Mouse (Mus musculus): ENCODE measurements around the gene B3galnt1. TPM values are rescaled to one million over a fixed set of nuclear protein-coding genes. Genes with fewer than 3 reads are reported as not detected.
A peak's percentile ranks its signal among the peaks of the same experiment; 100 is the strongest.
"Not testable (repeated sequence)": the region's sequence is repeated elsewhere in the genome, so short reads cannot be mapped to it uniquely, and the experiment has no call there.

Gene B3galnt1
- total RNA-seq, 2 experiments from 2014 or later = 10.8 to 12.7 TPM

DNA sequence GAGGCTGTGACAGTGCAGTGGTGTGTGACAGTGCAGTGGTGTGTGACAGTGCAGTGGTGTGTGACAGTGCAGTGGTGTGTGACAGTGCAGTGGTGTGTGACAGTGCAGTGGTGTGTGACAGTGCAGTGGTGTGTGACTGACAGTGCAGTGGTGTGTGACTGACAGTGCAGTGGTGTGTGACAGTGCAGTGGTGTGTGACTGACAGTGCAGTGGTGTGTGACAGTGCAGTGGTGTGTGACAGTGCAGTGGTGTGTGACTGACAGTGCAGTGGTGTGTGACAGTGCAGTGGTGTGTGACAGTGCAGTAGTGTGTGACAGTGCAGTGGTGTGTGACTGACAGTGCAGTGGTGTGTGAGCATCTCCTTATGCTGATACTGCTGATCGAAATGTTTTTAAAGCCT, 33.2 kb downstream of the B3galnt1 start:
- not testable (repeated sequence) for DNase-seq

- DNase-seq = no peak
Measured at GRCm38 (mm10) chr3:69563406-69563805, 35.4 kb downstream of the B3galnt1 start.

GRCm38 (mm10) chr3:69561686-69562085, 37.1 kb downstream of the B3galnt1 start:
- peak; percentile 28 to 47 for DNase-seq

- peak; percentile 32 to 54 for DNase-seq
Measured at GRCm38 (mm10) chr3:69559975-69560330, 38.8 kb downstream of the B3galnt1 start.

- peak; percentile 27 to 37 for DNase-seq
Measured at GRCm38 (mm10) chr3:69559316-69559974, 39.3 kb downstream of the B3galnt1 start.

- DNase-seq = peak in 1 of 2 experiments; percentile 15
Measured at GRCm38 (mm10) chr3:69556092-69556778, 42.5 kb downstream of the B3galnt1 start.

DNA sequence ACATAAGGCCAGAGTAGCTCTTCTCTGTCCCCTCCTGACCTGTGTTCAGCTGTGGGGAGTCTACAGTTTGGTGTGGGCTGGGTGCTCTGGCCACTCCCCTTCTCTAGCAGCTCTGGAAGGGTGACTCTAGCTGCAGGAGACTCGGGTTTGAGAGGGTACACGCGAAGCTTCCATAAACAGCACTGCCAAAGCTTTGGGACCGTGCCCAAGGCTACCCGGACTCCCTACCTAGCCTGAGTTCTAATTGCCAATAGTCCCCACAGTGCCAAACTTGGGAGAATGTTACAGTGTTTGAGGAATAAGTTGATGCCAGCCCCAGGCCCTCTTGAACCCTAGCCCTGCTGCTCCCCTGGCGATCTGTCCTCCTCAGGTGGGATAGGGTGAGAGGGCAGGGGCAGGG, 43.2 kb downstream of the B3galnt1 start:
- peak; percentile 47 to 60 for DNase-seq

- DNase-seq = no peak
Measured at GRCm38 (mm10) chr3:69549602-69550001, 49.2 kb downstream of the B3galnt1 start.

- no peak for DNase-seq
Measured at GRCm38 (mm10) chr3:69548704-69549455, 49.9 kb downstream of the B3galnt1 start.

- no peak for DNase-seq
Measured at GRCm38 (mm10) chr3:69545017-69545416, 53.7 kb downstream of the B3galnt1 start.

DNA sequence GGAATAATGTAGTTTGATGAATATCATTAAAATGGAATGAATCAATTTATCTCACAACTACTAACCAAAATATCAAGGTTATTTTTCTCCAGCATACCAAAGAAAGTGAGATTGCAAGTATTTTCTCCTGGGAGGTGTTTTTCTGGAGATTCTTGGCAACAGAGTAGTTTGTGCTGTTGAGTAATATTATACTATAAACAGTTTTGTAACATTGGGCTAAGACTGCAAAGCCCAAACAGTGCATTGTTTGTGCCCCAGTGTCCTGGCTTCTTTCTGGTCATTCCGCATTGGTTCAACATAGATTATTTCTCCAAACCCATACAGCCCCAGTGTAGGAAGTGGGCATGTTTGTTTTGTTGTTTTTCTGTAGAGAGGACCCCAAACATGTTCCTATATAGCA, 55.0 kb downstream of the B3galnt1 start:
- DNase-seq = no peak

- DNase-seq = peak in 1 of 2 experiments; percentile 22
Measured at GRCm38 (mm10) chr3:69542962-69543361, 55.8 kb downstream of the B3galnt1 start.

DNA sequence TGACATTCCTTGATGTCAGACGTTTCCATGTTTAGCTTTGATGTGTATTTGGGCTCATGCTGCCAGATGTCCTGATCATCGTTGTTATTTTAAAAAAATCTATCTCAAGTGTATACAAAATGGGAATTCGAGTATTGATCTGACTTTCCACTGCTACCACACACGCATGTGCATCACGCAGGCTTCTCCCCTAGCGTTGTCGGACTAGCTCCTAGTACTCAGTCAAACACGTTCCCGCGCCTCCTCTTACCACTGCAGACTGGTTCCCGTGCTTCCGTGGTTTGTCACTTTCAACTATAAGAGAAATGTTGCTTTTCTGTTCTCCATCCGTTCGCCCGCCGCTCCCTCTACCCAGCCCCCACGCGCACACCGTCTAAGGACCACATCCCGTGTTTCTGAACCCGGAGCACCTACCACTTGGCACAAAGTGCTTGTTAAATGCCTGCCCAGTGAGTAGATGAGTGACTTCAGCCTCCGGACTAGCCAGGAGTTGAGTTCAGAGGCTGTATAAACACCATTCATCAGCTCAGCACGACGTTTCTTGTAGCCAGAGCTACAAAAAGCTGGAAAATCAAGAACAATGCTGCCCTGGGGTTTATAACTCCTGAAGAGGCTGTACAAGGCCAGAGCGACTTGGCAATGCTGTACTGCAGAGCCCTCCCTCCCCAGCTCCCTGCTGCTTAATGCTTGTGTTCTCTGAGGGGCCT, 62.7 kb downstream of the B3galnt1 start:
- no peak for DNase-seq

GRCm38 (mm10) chr3:69535486-69535885, 63.3 kb downstream of the B3galnt1 start:
- no peak for DNase-seq

- DNase-seq = no peak
Measured at GRCm38 (mm10) chr3:69532687-69533086, 66.1 kb downstream of the B3galnt1 start.

- no peak for DNase-seq
Measured at GRCm38 (mm10) chr3:69531511-69531910, 67.2 kb downstream of the B3galnt1 start.

- DNase-seq = no peak
Measured at GRCm38 (mm10) chr3:69529576-69529975, 69.2 kb downstream of the B3galnt1 start.

DNA sequence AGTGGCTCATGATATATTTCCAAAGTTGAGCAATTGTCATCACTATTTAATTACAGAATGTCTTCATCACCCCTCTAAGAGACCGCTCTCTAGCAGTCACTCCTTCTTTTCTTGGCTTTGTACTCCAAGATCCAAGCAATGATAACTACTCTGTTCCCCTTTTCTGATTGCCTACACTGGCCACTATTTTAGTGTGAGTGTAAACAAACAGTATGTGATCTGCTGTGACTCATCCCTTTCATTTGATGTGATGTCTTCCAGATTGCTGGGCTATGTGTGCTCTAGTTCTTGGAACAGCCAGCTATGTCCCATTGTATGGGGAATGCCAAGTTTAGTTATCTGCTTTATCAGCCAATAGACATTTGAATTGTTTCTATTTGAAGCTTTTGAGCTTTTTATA, 71.4 kb downstream of the B3galnt1 start:
- no peak for DNase-seq

GRCm38 (mm10) chr3:69525072-69525529, 73.7 kb downstream of the B3galnt1 start:
- no peak for DNase-seq

DNA sequence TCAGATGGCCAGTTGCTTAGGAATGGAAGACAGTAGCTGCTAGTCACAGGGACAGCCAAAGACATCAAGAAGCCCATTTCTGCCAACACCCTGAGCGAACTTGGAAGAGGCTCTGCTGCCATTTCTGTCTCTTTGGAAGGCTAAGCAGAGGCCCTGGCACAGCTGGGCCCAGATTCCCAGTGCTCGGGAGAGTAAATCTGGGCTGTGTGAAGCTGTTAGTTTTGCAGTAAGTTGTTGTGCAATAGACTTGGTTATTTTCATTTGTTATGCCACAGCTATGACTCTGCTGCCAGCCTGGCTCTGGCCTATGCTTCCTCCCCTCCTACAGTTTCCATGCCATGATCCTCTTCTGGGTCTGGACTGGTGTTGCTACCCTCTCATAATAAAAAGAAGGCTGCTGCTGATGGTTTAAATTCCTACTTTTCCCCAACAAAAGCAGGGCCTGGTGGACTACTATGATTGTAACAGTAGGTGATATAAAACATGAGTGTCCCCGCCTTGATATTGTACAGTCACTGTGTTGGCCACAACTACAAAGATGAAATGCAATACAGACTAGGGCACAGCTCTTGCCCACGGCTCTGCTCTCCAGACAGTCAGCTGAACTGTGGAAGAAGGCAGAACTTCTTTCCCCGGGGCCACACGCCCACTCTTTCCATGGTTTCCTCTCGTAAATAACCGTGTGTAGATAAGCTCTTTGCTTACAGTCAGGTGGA, 74.2 kb downstream of the B3galnt1 start:
- DNase-seq = peak; percentile 17 to 37
